Mouse (Mus musculus) thymus, postnatal 25 days (tissue): ENCODE measurements around the gene Mctp2.

Experiments
- DNase-seq: peaks from one replicate; pipeline ENCODE4 v3.0.0; 2022

Mctp2 gene

GRCm38 (mm10) chr7:72306382-72306841 lies at the start of gene Mctp2:
Gene Mctp2, minus strand, starts transcription at chr7:72306608.
- DNase-seq, result peak; percentile 83

- DNase-seq, result no peak
Observed at GRCm38 (mm10) chr7:72345901-72346300, 39.5 kb upstream of the Mctp2 start.

GRCm38 (mm10) chr7:72343751-72344150 lies 37.3 kb upstream of the Mctp2 start:
- peak; percentile 12 for DNase-seq

- DNase-seq, result peak; percentile 43
Observed at GRCm38 (mm10) chr7:72342822-72343221, 36.4 kb upstream of the Mctp2 start.

- DNase-seq, result no peak
Observed at GRCm38 (mm10) chr7:72325961-72326360, 19.6 kb upstream of the Mctp2 start.

GRCm38 (mm10) chr7:72320906-72321305 lies 14.5 kb upstream of the Mctp2 start:
- DNase-seq, result no peak

- DNase-seq, result no peak
Observed at GRCm38 (mm10) chr7:72320441-72320840, 14.0 kb upstream of the Mctp2 start.

GRCm38 (mm10) chr7:72314395-72315060 lies 8.1 kb upstream of the Mctp2 start:
- DNase-seq, result peak; percentile 45

GRCm38 (mm10) chr7:72313908-72314307 lies 7.5 kb upstream of the Mctp2 start:
- peak; percentile 9 for DNase-seq

GRCm38 (mm10) chr7:72311582-72311981 lies 5.2 kb upstream of the Mctp2 start:
- no peak for DNase-seq

- peak; percentile 31 for DNase-seq
Observed at GRCm38 (mm10) chr7:72308078-72308477, 1.7 kb upstream of the Mctp2 start.

- no peak for DNase-seq
Observed at GRCm38 (mm10) chr7:72306847-72307246, 439 bp upstream of the Mctp2 start.

GRCm38 (mm10) chr7:72305971-72306370 lies 437 bp downstream of the Mctp2 start:
- DNase-seq, result no peak

GRCm38 (mm10) chr7:72301667-72302066 lies 4.7 kb downstream of the Mctp2 start:
- no peak for DNase-seq

GRCm38 (mm10) chr7:72299726-72300125 lies 6.7 kb downstream of the Mctp2 start:
- no peak for DNase-seq

GRCm38 (mm10) chr7:72297013-72297412 lies 9.4 kb downstream of the Mctp2 start:
- DNase-seq, result no peak

- no peak for DNase-seq
Observed at GRCm38 (mm10) chr7:72296171-72296570, 10.2 kb downstream of the Mctp2 start.

- no peak for DNase-seq
Observed at GRCm38 (mm10) chr7:72294886-72295285, 11.5 kb downstream of the Mctp2 start.

GRCm38 (mm10) chr7:72293784-72294538 lies 12.4 kb downstream of the Mctp2 start:
- DNase-seq, result no peak

GRCm38 (mm10) chr7:72292232-72292913 lies 14.0 kb downstream of the Mctp2 start:
- no peak for DNase-seq

GRCm38 (mm10) chr7:72280721-72281120 lies 25.7 kb downstream of the Mctp2 start:
- peak; percentile 58 for DNase-seq

GRCm38 (mm10) chr7:72278412-72278811 lies 28.0 kb downstream of the Mctp2 start:
- no peak for DNase-seq

GRCm38 (mm10) chr7:72275513-72275912 lies 30.9 kb downstream of the Mctp2 start:
- DNase-seq, result no peak

GRCm38 (mm10) chr7:72271546-72271945 lies 34.9 kb downstream of the Mctp2 start:
- no peak for DNase-seq
